In genomic region chr11:95145851-95146403, GRCm38 (mm10) we compare ENCODE assay signal across 8 mouse cellular contexts. TPM values are rescaled to one million over a fixed set of nuclear protein-coding genes. Genes with fewer than 3 reads are reported as not detected.
DNase-seq lines count a peak whose midpoint lies in the region; ATAC-seq and TF ChIP-seq lines count a peak whose summit lies in the region.

Gene Dlx4, minus strand, starts transcription at chr11:95146263.

- peak; percentile 6 for DNase-seq in cerebellum, adult 9-11 months
- no peak for DNase-seq in cerebellum, adult 11 months
- peak; percentile 75 for DNase-seq in embryonic facial prominence, embryonic 10.5 days (ENCODE audit: low spot score)
- peak; percentile 37 to 45 for DNase-seq in heart, postnatal 14 days
- DNase-seq in liver, embryonic 14.5 days (ENCODE audit: low read depth in 3 of 3, low spot score in 3 of 3) = no peak
- DNase-seq in right cerebral cortex, postnatal 4 days = no peak

- H3K4me2 ChIP-seq in liver, embryonic 14.5 days (ENCODE audit: low read depth) = peak within 1 kb of the TSS; percentile 38
- peak within 1 kb of the TSS; percentile 61 for H3K4me2 ChIP-seq in neural tube, embryonic 12.5 days (replicated peaks)

- intact Hi-C loops in heart, postnatal 14 days (cut with DNase I) = no loop called here

- peaks cover 100% of the 10 kb centered on the region for H3K27me3 ChIP-seq in E14TG2a.4 (ENCODE audit: insufficient read depth, low read length)
- peaks cover 100% of the 10 kb centered on the region for H3K27me3 ChIP-seq in embryonic facial prominence, embryonic 10.5 days (replicated peaks; ENCODE audit: low read depth, poor library complexity, severe bottlenecking)
- peaks cover 97% of the 10 kb centered on the region for H3K27me3 ChIP-seq in liver, embryonic 14.5 days (ENCODE audit: control insufficient read depth, insufficient read depth, low read length)
- H3K27me3 ChIP-seq in neural tube, embryonic 12.5 days (replicated peaks) = peaks cover 100% of the 10 kb centered on the region

- peaks cover 66% of the 10 kb centered on the region for H3K4me1 ChIP-seq in E14TG2a.4 (replicated peaks; ENCODE audit: low read depth, low read length)
- H3K4me1 ChIP-seq in embryonic facial prominence, embryonic 10.5 days = peaks cover 63% of the 10 kb centered on the region
- no peaks in the 10 kb centered on the region for H3K4me1 ChIP-seq in liver, embryonic 14.5 days (replicated peaks; ENCODE audit: control insufficient read depth in 2 of 2, insufficient read depth in 2 of 2, low read length in 1 of 2)
- H3K4me1 ChIP-seq in neural tube, embryonic 12.5 days = peaks cover 18% of the 10 kb centered on the region

- H3K9me3 ChIP-seq in E14TG2a.4 (ENCODE audit: low read length) = no peaks in the 10 kb centered on the region
- no peaks in the 10 kb centered on the region for H3K9me3 ChIP-seq in embryonic facial prominence, embryonic 10.5 days
- H3K9me3 ChIP-seq in liver, embryonic 14.5 days (ENCODE audit: control insufficient read depth, low read length) = no peaks in the 10 kb centered on the region
- no peaks in the 10 kb centered on the region for H3K9me3 ChIP-seq in neural tube, embryonic 12.5 days

- H3K27ac ChIP-seq in embryonic facial prominence, embryonic 10.5 days (replicated peaks) = peak within 1 kb of the TSS; percentile 80
- H3K27ac ChIP-seq in liver, embryonic 14.5 days = no peak within 1 kb of the TSS
- H3K27ac ChIP-seq in neural tube, embryonic 12.5 days = no peak within 1 kb of the TSS

- no peak for TF ChIP-seq CTCF in E14TG2a.4 (conservative IDR thresholded peaks at IDR 0.05; ENCODE audit: low read length)
- TF ChIP-seq CTCF in liver, embryonic 14.5 days (IDR thresholded peaks at IDR 0.05; ENCODE audit: low read depth) = no peak

- H3K9ac ChIP-seq in liver, embryonic 14.5 days (replicated peaks) = no peak within 1 kb of the TSS
- H3K9ac ChIP-seq in neural tube, embryonic 12.5 days = peak within 1 kb of the TSS; percentile 17; the same call in 1 of the 2 replicates

- no peak for TF ChIP-seq EP300 in liver, embryonic 14.5 days (IDR thresholded peaks at IDR 0.05; ENCODE audit: low read depth)

- H3K36me3 ChIP-seq in E14TG2a.4 (ENCODE audit: insufficient read depth, low read length) = no peaks in the 10 kb centered on the region
- H3K36me3 ChIP-seq in embryonic facial prominence, embryonic 10.5 days (replicated peaks) = no peaks in the 10 kb centered on the region
- H3K36me3 ChIP-seq in liver, embryonic 14.5 days (replicated peaks; ENCODE audit: control insufficient read depth, insufficient read depth, low read depth) = no peaks in the 10 kb centered on the region
- no peaks in the 10 kb centered on the region for H3K36me3 ChIP-seq in neural tube, embryonic 12.5 days

- H3K4me3 ChIP-seq in E14TG2a.4 (replicated peaks; ENCODE audit: low read length) = peak within 1 kb of the TSS; percentile 70
- peak within 1 kb of the TSS; percentile 65 for H3K4me3 ChIP-seq in embryonic facial prominence, embryonic 10.5 days
- H3K4me3 ChIP-seq in liver, embryonic 14.5 days (ENCODE audit: insufficient read depth in 1 of 2, low read depth in 2 of 2, low read length in 2 of 2) = peak within 1 kb of the TSS; percentile 7 to 8; a peak in 3 of 4 replicates
- H3K4me3 ChIP-seq in neural tube, embryonic 12.5 days = peak within 1 kb of the TSS; percentile 29

- no peak for ATAC-seq in liver, embryonic 14.5 days (ENCODE audit: insufficient read depth)
- no peak for ATAC-seq in neural tube, embryonic 12.5 days (ENCODE audit: low FRiP score, low read depth)

- under 1% methylated on average over 48 of the region's 48 CpGs for WGBS in embryonic facial prominence, embryonic 10.5 days
- 1% methylated on average over 48 of the region's 48 CpGs for WGBS in liver, embryonic 14.5 days (ENCODE audit: insufficient replicate concordance)
- under 1% methylated on average over 48 of the region's 48 CpGs for WGBS in neural tube, embryonic 12.5 days

RNA-seq across cellular contexts. Expression of gene Dlx4, which starts in this region (rescaled TPM):
- polyA plus RNA-seq in embryonic facial prominence, embryonic 10.5 days (2016; fragmentation: Nextera tagmentation; extraction: Ambion mirVana) = 3.6 and 4.3 TPM in 2 replicates
- total RNA-seq in heart, postnatal 14 days (2021) = under 1 TPM in 1 of 2 experiments, not detected in 1; 0.17 TPM
- polyA plus RNA-seq in liver, embryonic 14.5 days (2012; rRNA removed) = 0.06 and 0.09 TPM in 2 replicates
- not detected in 2 replicates for polyA plus RNA-seq in liver, embryonic 14.5 days (2014; fragmentation: Nextera tagmentation; extraction: Ambion mirVana)
- 0.10 and 0.22 TPM in 2 replicates for polyA plus RNA-seq in neural tube, embryonic 12.5 days (2016; fragmentation: Nextera tagmentation; extraction: Ambion mirVana)

Comparison
In these comparisons a context has a peak if more than half of its experiments do, and no peak if none do; other contexts are left out.
1. DNase-seq: peak in cerebellum, adult 9-11 months (single experiment) and embryonic facial prominence, embryonic 10.5 days (single experiment); none in cerebellum, adult 11 months (single experiment), liver, embryonic 14.5 days (0 of 3) and right cerebral cortex, postnatal 4 days (single experiment).
2. Peak in DNase-seq in heart, postnatal 14 days; RNA of the gene not detected or under 1 TPM.
3. H3K4me3 ChIP-seq: peak in every context shown above with its lines; median percentile 70 in E14TG2a.4; 65 in embryonic facial prominence, embryonic 10.5 days; 29 in neural tube, embryonic 12.5 days; 8 in liver, embryonic 14.5 days.